ENCODE assay signal across 9 mouse cellular contexts in the genomic region with DNA sequence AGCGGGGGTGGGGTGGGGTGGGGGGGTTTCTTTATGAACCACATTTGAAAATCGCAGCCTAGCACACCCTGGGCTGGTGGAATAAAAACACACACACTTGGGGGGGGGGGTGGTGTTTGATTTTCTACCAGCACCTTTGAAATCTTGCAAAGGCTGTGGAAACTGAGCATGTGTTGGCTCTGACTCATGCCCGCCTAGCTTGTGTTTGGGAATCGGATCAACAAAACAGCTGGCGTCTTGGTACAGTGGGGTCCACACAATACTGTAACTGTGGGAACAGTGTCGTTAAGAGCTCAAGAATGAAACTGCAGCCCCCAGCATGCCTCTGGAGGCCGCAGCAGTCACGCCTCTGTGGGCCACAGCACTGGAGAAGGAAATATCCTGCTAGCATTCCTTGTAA. TPM values are rescaled to one million over a fixed set of nuclear protein-coding genes. Genes with fewer than 3 reads are reported as not detected.
DNase-seq lines count a peak whose midpoint lies in the region; ATAC-seq lines count a peak whose summit lies in the region.
"Had no signal": no experiment of that assay in that cellular context is flagged by ENCODE, and none has a peak within 500 bp of the region (broad histone marks: within the 10 kb centered on the region; RNA-seq: fewer than 3 reads in every experiment).

No protein-coding gene starts in this region.

- 0 out of 2 replicates have a peak, but pooled peaks cover 2% of the 10 kb centered on the region for H3K4me1 ChIP-seq in limb, embryonic 11.5 days (ENCODE audit: control insufficient read depth, insufficient read depth, low read length)
- peaks cover 14% of the 10 kb centered on the region for H3K4me1 ChIP-seq in limb, embryonic 10.5 days
- no peaks in the 10 kb centered on the region for H3K4me1 ChIP-seq in hindbrain, embryonic 11.5 days (replicated peaks; ENCODE audit: control insufficient read depth, insufficient read depth, low read length)
- H3K4me1 ChIP-seq: heart, embryonic 15.5 days had no signal

- no peak overlapping the region for H3K4me2 ChIP-seq in limb, embryonic 11.5 days (ENCODE audit: low read depth, severe bottlenecking)
- no peak overlapping the region for H3K4me2 ChIP-seq in hindbrain, embryonic 11.5 days (replicated peaks; ENCODE audit: low read depth, low read length)
- H3K4me2 ChIP-seq: heart, embryonic 15.5 days had no signal

- no peak overlapping the region for H3K9ac ChIP-seq in limb, embryonic 11.5 days (ENCODE audit: low read length)
- no peak overlapping the region for H3K9ac ChIP-seq in hindbrain, embryonic 11.5 days (ENCODE audit: low read depth, low read length)
- H3K9ac ChIP-seq: heart, embryonic 15.5 days had no signal

- intact Hi-C loops in left cerebral cortex, postnatal 4 days (cut with DNase I): no loop called here

- no peaks in the 10 kb centered on the region for H3K9me3 ChIP-seq in limb, embryonic 11.5 days (ENCODE audit: control insufficient read depth, low read length)
- H3K9me3 ChIP-seq in limb, embryonic 10.5 days (replicated peaks): no peaks in the 10 kb centered on the region
- H3K9me3 ChIP-seq in hindbrain, embryonic 11.5 days (ENCODE audit: control insufficient read depth, low read length): no peaks in the 10 kb centered on the region
- H3K9me3 ChIP-seq: heart, embryonic 15.5 days had no signal

- H3K27me3 ChIP-seq in limb, embryonic 11.5 days (ENCODE audit: control insufficient read depth, insufficient read depth, low read length): no peaks in the 10 kb centered on the region
- no peaks in the 10 kb centered on the region for H3K27me3 ChIP-seq in limb, embryonic 10.5 days (ENCODE audit: low read depth, poor library complexity, severe bottlenecking)
- no peaks in the 10 kb centered on the region for H3K27me3 ChIP-seq in hindbrain, embryonic 11.5 days (ENCODE audit: control insufficient read depth, insufficient read depth, low read length)
- H3K27me3 ChIP-seq: heart, embryonic 15.5 days had no signal

- DNase-seq in limb, embryonic 11.5 days (ENCODE audit: low spot score): no peak
- DNase-seq in limb, embryonic 10.5 days (ENCODE audit: low spot score): no peak
- DNase-seq in hindbrain, embryonic 11.5 days (ENCODE audit: low spot score): peak; percentile 20
- DNase-seq in left cerebral cortex, postnatal 4 days: peak; percentile 48
- peak; percentile 68 for DNase-seq in right cerebral cortex, adult 18-20 months
- no peak for DNase-seq in spleen, adult 12 weeks (ENCODE audit: low spot score)
- DNase-seq in thymus, postnatal 25 days: no peak
- no peak for DNase-seq in natural killer cell, adult 2 months (ENCODE audit: low spot score in 2 of 2)

- 65% methylated on average over 8 of the region's 8 CpGs for WGBS in limb, embryonic 11.5 days
- 88% methylated on average over 8 of the region's 8 CpGs for WGBS in limb, embryonic 10.5 days
- WGBS in hindbrain, embryonic 11.5 days: 67% methylated on average over 8 of the region's 8 CpGs

- no peak overlapping the region for H3K4me3 ChIP-seq in limb, embryonic 11.5 days (ENCODE audit: low read depth, low read length)
- H3K4me3 ChIP-seq in limb, embryonic 10.5 days: no peak overlapping the region
- no peak overlapping the region for H3K4me3 ChIP-seq in hindbrain, embryonic 11.5 days (ENCODE audit: low read depth, low read length)
- H3K4me3 ChIP-seq: heart, embryonic 15.5 days had no signal

- ATAC-seq in limb, embryonic 11.5 days (ENCODE audit: insufficient number of reproducible peaks, low FRiP score, low TSS enrichment, low read depth): peak; percentile 67; the same call in 1 of the 2 replicates
- ATAC-seq in hindbrain, embryonic 11.5 days (ENCODE audit: low FRiP score): peak; percentile 68

- no peak overlapping the region for H3K27ac ChIP-seq in limb, embryonic 11.5 days (replicated peaks; ENCODE audit: low read depth, low read length)
- no peak overlapping the region for H3K27ac ChIP-seq in limb, embryonic 10.5 days
- H3K27ac ChIP-seq in hindbrain, embryonic 11.5 days (ENCODE audit: low read depth, low read length): no peak overlapping the region
- H3K27ac ChIP-seq: heart, embryonic 15.5 days had no signal

- no peaks in the 10 kb centered on the region for H3K36me3 ChIP-seq in limb, embryonic 11.5 days (ENCODE audit: control insufficient read depth, insufficient read depth, low read length)
- no peaks in the 10 kb centered on the region for H3K36me3 ChIP-seq in limb, embryonic 10.5 days
- no peaks in the 10 kb centered on the region for H3K36me3 ChIP-seq in hindbrain, embryonic 11.5 days (ENCODE audit: control insufficient read depth, insufficient read depth, low read length)
- H3K36me3 ChIP-seq: heart, embryonic 15.5 days had no signal

RNA-seq across cellular contexts. Expression of a gene that starts 50.2 kb away (rescaled TPM):
- polyA plus RNA-seq in limb, embryonic 11.5 days (2014; fragmentation: Nextera tagmentation; extraction: Ambion mirVana): 4.4 and 5.4 TPM in 2 replicates
- polyA plus RNA-seq in limb, embryonic 10.5 days (2016; fragmentation: Nextera tagmentation; extraction: Ambion mirVana): 3.7 and 4.3 TPM in 2 replicates
- 6.4 and 7.4 TPM in 2 replicates for polyA plus RNA-seq in hindbrain, embryonic 11.5 days (2014; fragmentation: Nextera tagmentation; extraction: Ambion mirVana)
- total RNA-seq in left cerebral cortex, postnatal 4 days (2021): 1 to 10 TPM; 3.4 TPM

Comparison
In these comparisons a context has a peak if more than half of its experiments do, and no peak if none do; other contexts are left out.
1. DNase-seq: peak in hindbrain, embryonic 11.5 days (single experiment), left cerebral cortex, postnatal 4 days (single experiment) and right cerebral cortex, adult 18-20 months (single experiment); none in limb, embryonic 11.5 days (single experiment), limb, embryonic 10.5 days (single experiment), spleen, adult 12 weeks (single experiment), thymus, postnatal 25 days (single experiment) and natural killer cell, adult 2 months (0 of 2).